Mouse (Mus musculus) ES-E14 (cell line): ENCODE results near the gene Cd163. TPM values are rescaled to one million over a fixed set of nuclear protein-coding genes. Genes with fewer than 3 reads are reported as not detected.

Experiments
- DNase-seq: peaks from one replicate; pipeline ENCODE4 v3.0.0-alpha.2; 2013; ENCODE audit warnings: low read depth, low spot score
- H3K27ac ChIP-seq: 2 replicates; pipeline ENCODE4 v1.5.1; 2012; ENCODE audit warnings: low read depth, mild to moderate bottlenecking, low read length, moderate library complexity, mixed read lengths; ENCODE audit not compliant: poor library complexity, insufficient read depth, severe bottlenecking
- H3K36me3 ChIP-seq: 2 replicates; pipeline ENCODE4 v1.6.1; 2012; ENCODE audit warnings: mild to moderate bottlenecking, low read length, moderate library complexity, mixed read lengths; ENCODE audit not compliant: control insufficient read depth, poor library complexity, insufficient read depth, severe bottlenecking
- H3K4me1 ChIP-seq, 2 experiments: fragments of 150-350 bp in 1 of 2; sonication (generic) in 1 of 2; 2 replicates each; pipeline ENCODE4 v1.6.1; 2012; ENCODE audit warnings: low read length in 2 of 2, mild to moderate bottlenecking in 1 of 2, mixed read lengths in 1 of 2; ENCODE audit not compliant: control insufficient read depth in 2 of 2, insufficient read depth in 2 of 2, poor library complexity in 1 of 2
- H3K4me3 ChIP-seq, 2 experiments: fragments of 150-350 bp in 1 of 2; sonication (generic) in 1 of 2; 2 replicates each; pipeline ENCODE4 v1.5.1; 2012; ENCODE audit warnings: low read length in 2 of 2, low read depth in 1 of 2, mild to moderate bottlenecking in 1 of 2, mixed read lengths in 1 of 2; ENCODE audit not compliant: insufficient read depth in 1 of 2, poor library complexity in 1 of 2, severe bottlenecking in 1 of 2
- H3K9ac ChIP-seq: 2 replicates; pipeline ENCODE4 v1.6.1; 2012; ENCODE audit warnings: low read depth, mild to moderate bottlenecking, low read length, mixed read lengths; ENCODE audit not compliant: poor library complexity, insufficient read depth, severe bottlenecking
- H3K9me3 ChIP-seq: fragments of 150-350 bp; sonication (generic); 2 replicates; pipeline ENCODE4 v1.6.1; 2012; ENCODE audit warnings: low read depth, mild to moderate bottlenecking, low read length; ENCODE audit not compliant: control insufficient read depth, insufficient read depth
- CHD2 ChIP-seq: IDR thresholded peaks from 2 replicates; pipeline ENCODE4 v1.6.1; 2014; ENCODE audit warnings: mild to moderate bottlenecking, low read depth, low read length, inconsistent platforms
- HCFC1 ChIP-seq: IDR thresholded peaks from 2 replicates; pipeline ENCODE4 v1.6.1; 2012; ENCODE audit warnings: low read length, inconsistent platforms, borderline replicate concordance; ENCODE audit not compliant: insufficient read depth
- MAFK ChIP-seq: IDR thresholded peaks from 2 replicates; pipeline ENCODE4 v1.6.1; 2014; ENCODE audit warnings: mild to moderate bottlenecking, low read depth, low read length, inconsistent platforms; ENCODE audit not compliant: insufficient read depth
- ZC3H11A ChIP-seq: IDR thresholded peaks from 2 replicates; pipeline ENCODE4 v1.6.1; 2012; ENCODE audit warnings: low read depth, mild to moderate bottlenecking, inconsistent platforms, low read length, borderline replicate concordance
- ZNF384 ChIP-seq: IDR thresholded peaks from 2 replicates; pipeline ENCODE4 v1.6.1; 2012; ENCODE audit warnings: low read depth, low read length, inconsistent platforms
- in situ Hi-C, 2 experiments: fragments of 600-800 bp; cut with MboI; formaldehyde crosslinking; loops; one replicate each; pipeline ENCODE4 v1.15.1; 2025; ENCODE audit warnings: low sequenced_read_pairs in 2 of 2, inconsistent platforms in 1 of 2; ENCODE audit not compliant: unreplicated experiment in 2 of 2
- total RNA-seq: library from RNA; depleted of rRNA; stranded (reverse); fragments of 300-350 nt; gene quantifications from 2 replicates; pipeline ENCODE4 v1.2.3, GENCODE M21; 2012; rRNA removed

The Cd163 gene
- total RNA-seq, 1 experiment, result 0.22 TPM

DNA sequence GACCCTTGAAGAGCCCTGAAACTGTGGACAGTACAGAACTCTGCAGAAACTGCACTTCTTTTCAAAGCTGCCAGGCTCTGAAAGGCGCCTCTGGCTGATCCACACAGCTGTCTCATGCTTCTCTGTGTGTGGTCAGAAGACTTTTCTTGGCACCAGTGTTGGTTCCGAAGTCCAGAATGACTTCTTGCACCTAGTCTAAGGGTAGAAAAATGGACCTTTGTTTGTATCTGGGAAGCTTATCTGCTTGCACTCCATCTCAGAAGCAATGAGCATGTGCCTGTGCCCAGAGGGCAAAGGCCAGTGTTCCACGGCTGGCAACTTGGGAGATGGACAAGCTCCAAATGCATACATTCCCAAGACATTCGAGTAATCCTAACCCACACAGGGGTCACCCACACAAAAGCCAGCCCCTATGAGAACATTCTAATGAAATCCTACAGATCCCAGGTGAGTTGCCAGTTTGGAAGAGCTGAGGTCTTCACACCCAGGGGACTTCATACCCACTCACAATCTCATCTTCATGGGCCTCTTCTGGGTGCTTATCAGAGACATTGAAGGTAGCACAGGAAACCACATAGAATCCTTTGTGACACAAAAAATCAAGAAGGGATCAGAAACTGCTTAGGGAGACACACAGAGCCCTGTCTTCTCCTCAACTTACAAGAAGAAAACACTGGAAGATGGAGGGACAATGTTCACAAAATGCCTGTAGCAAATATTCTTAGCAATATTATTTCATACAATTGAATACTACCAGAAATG is 73.2 kb downstream of the Cd163 start:
- Histone ChIP-seq H3K36me3 (no peaks in the 10 kb centered on the region), H3K27ac (no peak overlapping the region), H3K4me1 (no peaks in the 10 kb centered on the region), H3K9me3 (no peaks in the 10 kb centered on the region), H3K9ac (no peak overlapping the region), H3K4me3 (no peak overlapping the region)
- no peak for DNase-seq
- in situ Hi-C loops, result loop anchor here in 1 of 2 experiments (10.0 kb wide), 1 partner anchor 113 kb away; no protein-coding TSS in a partner anchor
- TF ChIP-seq CHD2 (no peak), ZNF384 (no peak), ZC3H11A (no peak), HCFC1 (no peak), MAFK (no peak)

DNA sequence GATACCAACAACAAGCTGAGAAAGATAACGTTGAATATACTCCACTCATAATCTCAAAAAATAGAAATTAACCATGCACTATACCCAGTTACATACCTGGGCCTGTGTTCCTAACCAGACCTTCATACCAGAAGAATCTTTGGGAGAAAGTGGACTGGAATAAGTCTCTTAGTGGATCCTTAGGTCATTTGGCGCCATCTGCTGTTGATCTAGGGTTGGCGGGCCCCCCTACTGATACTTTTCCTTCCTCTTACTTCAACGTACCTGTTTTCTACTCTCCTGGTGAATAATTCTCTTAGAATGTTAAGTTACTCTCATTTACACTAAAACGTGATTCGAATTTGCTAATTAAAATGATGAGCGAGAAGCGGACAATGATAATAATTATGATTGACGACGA is 74.9 kb downstream of the Cd163 start:
- in situ Hi-C loops, result loop anchor here in 1 of 2 experiments (10.0 kb wide), 1 partner anchor 115 kb away; no protein-coding TSS in a partner anchor
- peak; percentile 54 for DNase-seq
- Histone ChIP-seq H3K27ac (no peak overlapping the region), H3K36me3 (no peaks in the 10 kb centered on the region), H3K4me1 (no peaks in the 10 kb centered on the region), H3K9ac (no peak overlapping the region), H3K4me3 (no peak overlapping the region), H3K9me3 (no peaks in the 10 kb centered on the region)
- TF ChIP-seq ZC3H11A (peak; percentile 80), ZNF384 (no peak), MAFK (no peak)

Other genes with a start within 250 kb of the Cd163 start
- gene Vmn2r27, start 72.8 kb upstream of the Cd163 start, total RNA-seq, result 0.09 and 0.11 TPM in 2 replicates
- 34.4 and 35.7 TPM in 2 replicates for gene Pex5, start 110.4 kb downstream of the Cd163 start, total RNA-seq
- 37.0 and 79.2 TPM in 2 replicates for gene Clstn3, start 160.1 kb downstream of the Cd163 start, total RNA-seq
- gene C1rl, start 188.5 kb downstream of the Cd163 start, total RNA-seq, result 1.0 and 2.2 TPM in 2 replicates
- gene C1ra, start 207.7 kb downstream of the Cd163 start, total RNA-seq, result 0.26 and 0.31 TPM in 2 replicates
- 2.6 and 9.2 TPM in 2 replicates for gene C1s1, start 237.7 kb downstream of the Cd163 start, total RNA-seq